Mouse (Mus musculus): Measurements from ENCODE around the gene Cdc42se2.

- TF ChIP-seq POLR2A (IDR thresholded peaks at IDR 0.05; ENCODE audit: insufficient read depth, low read depth, low read length) (no peak), CTCF (IDR thresholded peaks at IDR 0.05; ENCODE audit: insufficient read depth, low read depth, low read length) (no peak)
These were observed 108.3 kb downstream of the Cdc42se2 start for GRCm38 (mm10) chr11:54679141-54679540.
